8 mouse cellular contexts compared by ENCODE assay signal in genomic region chr11:115813507-115814296, GRCm38 (mm10). TPM values are rescaled to one million over a fixed set of nuclear protein-coding genes. Genes with fewer than 3 reads are reported as not detected.
DNase-seq lines count a peak whose midpoint lies in the region; ATAC-seq and TF ChIP-seq lines count a peak whose summit lies in the region.

TSS of gene Caskin2 (minus strand) at chr11:115813639.

- H3K9me3 ChIP-seq in hindbrain, embryonic 10.5 days: no peaks in the 10 kb centered on the region
- H3K9me3 ChIP-seq in lung, postnatal 0 days (ENCODE audit: low read length): no peaks in the 10 kb centered on the region

- peak within 1 kb of the TSS; percentile 98 for H3K4me3 ChIP-seq in hindbrain, embryonic 10.5 days
- H3K4me3 ChIP-seq in lung, postnatal 0 days (ENCODE audit: low read depth, low read length): peak within 1 kb of the TSS; percentile 81

- H3K9ac ChIP-seq in lung, postnatal 0 days (replicated peaks; ENCODE audit: low read depth): peak within 1 kb of the TSS; percentile 78

- peak within 1 kb of the TSS; percentile 95 for H3K4me2 ChIP-seq in lung, postnatal 0 days (replicated peaks; ENCODE audit: low read depth, low read length)

- peak; percentile 68 for ATAC-seq in frontal cortex, adult (ENCODE audit: low TSS enrichment)
- ATAC-seq in lung, postnatal 0 days: peak; percentile 82

- TF ChIP-seq EP300 in lung, postnatal 0 days (IDR thresholded peaks at IDR 0.05): no peak

- peak; percentile 99 for TF ChIP-seq CTCF in lung, postnatal 0 days (IDR thresholded peaks at IDR 0.05)

- peak; percentile 85 for DNase-seq in MEL-GATA-1-ER (ENCODE audit: extremely low read depth, low read depth)
- DNase-seq in cerebellum, adult 8-10 months: peak; percentile 93
- DNase-seq in hindbrain, embryonic 10.5 days (ENCODE audit: low spot score): peak; percentile 100
- peak; percentile 87 for DNase-seq in layer of hippocampus, adult 9-11 months
- DNase-seq in lung, postnatal 0 days (ENCODE audit: low spot score): peak; percentile 98
- DNase-seq in ovary, postnatal 14 days (ENCODE audit: low spot score): peak; percentile 91
- peak; percentile 97 for DNase-seq in thymus, postnatal 14 days

- under 1% methylated on average over 44 of the region's 44 CpGs for WGBS in hindbrain, embryonic 10.5 days
- under 1% methylated on average over 33 of the region's 44 CpGs for WGBS in lung, postnatal 0 days

- H3K4me1 ChIP-seq in hindbrain, embryonic 10.5 days (replicated peaks): peaks cover 66% of the 10 kb centered on the region
- peaks cover 27% of the 10 kb centered on the region; the same call in 1 of the 2 replicates for H3K4me1 ChIP-seq in lung, postnatal 0 days (ENCODE audit: insufficient read depth, low read depth, low read length)

- peak within 1 kb of the TSS; percentile 91 for H3K27ac ChIP-seq in hindbrain, embryonic 10.5 days
- peak within 1 kb of the TSS; percentile 81 for H3K27ac ChIP-seq in lung, postnatal 0 days (ENCODE audit: low read length)

- no peaks in the 10 kb centered on the region for H3K27me3 ChIP-seq in hindbrain, embryonic 10.5 days (ENCODE audit: insufficient read depth, poor library complexity, severe bottlenecking)
- no peaks in the 10 kb centered on the region for H3K27me3 ChIP-seq in lung, postnatal 0 days (replicated peaks; ENCODE audit: insufficient read depth, low read length)

- peaks cover 59% of the 10 kb centered on the region for H3K36me3 ChIP-seq in hindbrain, embryonic 10.5 days
- no peaks in the 10 kb centered on the region for H3K36me3 ChIP-seq in lung, postnatal 0 days (ENCODE audit: insufficient read depth, low read length)

RNA-seq across cellular contexts. Expression of gene Caskin2, which starts in this region (rescaled TPM):
- polyA plus RNA-seq in hindbrain, embryonic 10.5 days (2016; fragmentation: Nextera tagmentation; extraction: Ambion mirVana): 19.0 and 21.5 TPM in 2 replicates
- 17.5 and 17.9 TPM in 2 replicates for polyA plus RNA-seq in lung, postnatal 0 days (2015; fragmentation: Nextera tagmentation; extraction: Ambion mirVana)

Comparison
In these comparisons a context has a peak if more than half of its experiments do, and no peak if none do; other contexts are left out.
1. Peak in every context shown above with its lines: DNase-seq, ATAC-seq, H3K4me3 ChIP-seq and H3K27ac ChIP-seq.